Mouse (Mus musculus) intestine, embryonic 16.5 days (tissue): ENCODE results near the gene Esyt2. TPM values are rescaled to one million over a fixed set of nuclear protein-coding genes. Genes with fewer than 3 reads are reported as not detected.
A peak's percentile ranks its signal among the peaks of the same experiment; 100 is the strongest.

ENCODE experiments used
- ATAC-seq: fragments of 200-750 bp; cut with Nextera tagmentation; 2 replicates; pipeline ENCODE4 v1.8.0; 2017; ENCODE audit warnings: moderate TSS enrichment, moderate library complexity
- H3K27ac ChIP-seq: fragments of 300-500 bp; sonication (generic); 2 replicates; pipeline ENCODE4 v1.5.1; 2014; ENCODE audit warnings: mild to moderate bottlenecking, low read length
- H3K27me3 ChIP-seq: fragments of 300-500 bp; sonication (generic); replicated peaks from 2 replicates; pipeline ENCODE4 v1.6.1; 2014; ENCODE audit warnings: low read length, control low read depth, mixed read lengths; ENCODE audit not compliant: control insufficient read depth, insufficient read depth
- H3K36me3 ChIP-seq: fragments of 300-500 bp; sonication (generic); 2 replicates; pipeline ENCODE4 v1.6.1; 2014; ENCODE audit warnings: low read length, control low read depth; ENCODE audit not compliant: control insufficient read depth, insufficient read depth
- H3K4me1 ChIP-seq: fragments of 300-500 bp; sonication (generic); 2 replicates; pipeline ENCODE4 v1.6.1; 2014; ENCODE audit warnings: low read length, control low read depth, mixed read lengths; ENCODE audit not compliant: control insufficient read depth, insufficient read depth
- H3K4me2 ChIP-seq: fragments of 300-500 bp; sonication (generic); 2 replicates; pipeline ENCODE4 v1.6.1; 2014; ENCODE audit warnings: low read depth, low read length, control low read depth
- H3K4me3 ChIP-seq: fragments of 300-500 bp; sonication (generic); 2 replicates; pipeline ENCODE4 v1.5.1; 2014; ENCODE audit warnings: mild to moderate bottlenecking, low read length
- H3K9ac ChIP-seq: fragments of 300-500 bp; sonication (generic); 2 replicates; pipeline ENCODE4 v1.6.1; 2014; ENCODE audit warnings: low read depth, low read length
- H3K9me3 ChIP-seq: fragments of 300-500 bp; sonication (generic); 2 replicates; pipeline ENCODE4 v1.6.1; 2016; ENCODE audit warnings: low read length, control low read depth; ENCODE audit not compliant: control insufficient read depth
- WGBS: fragments of 180-500 bp; shearing (Covaris S2); extraction: QIAGEN DNeasy Blood & Tissue Kit; methylation state at CpG from one replicate; pipeline ENCODE4 v1.1.7; 2014; 5-methylcytosine and 5-hydroxymethylcytosine counted together
- polyA plus RNA-seq: library from polyadenylated mRNA; unstranded; fragments of >200 nt; fragmentation: Nextera tagmentation; extraction: Ambion mirVana; gene quantifications from 2 replicates; pipeline ENCODE4 v1.2.1, GENCODE M21; 2015

Gene Esyt2
- polyA plus RNA-seq, 1 experiment from 2014 or later = 15.7 TPM

- no peak for ATAC-seq
- no peak overlapping the region for H3K4me3 ChIP-seq
These were observed 12.8 kb downstream of the Esyt2 start for GRCm38 (mm10) chr12:116293599-116294292.

GRCm38 (mm10) chr12:116299906-116300305 lies 18.9 kb downstream of the Esyt2 start:
- 80% methylated on average over 2 of the region's 2 CpGs for WGBS
- Histone ChIP-seq H3K9ac (no peak overlapping the region), H3K27me3 (no peaks in the 10 kb centered on the region), H3K27ac (no peak overlapping the region), H3K4me2 (no peak overlapping the region), H3K36me3 (no peaks in the 10 kb centered on the region), H3K4me1 (0 out of 2 replicates have a peak, but pooled peaks cover 2% of the 10 kb centered on the region), H3K4me3 (no peak overlapping the region), H3K9me3 (no peaks in the 10 kb centered on the region)
- peak; percentile 96 for ATAC-seq

More at GRCm38 (mm10) chr12:116293599-116294292, 12.8 kb downstream of the Esyt2 start:
- Histone ChIP-seq H3K27ac (no peak overlapping the region), H3K36me3 (no peaks in the 10 kb centered on the region), H3K9ac (no peak overlapping the region), H3K9me3 (no peaks in the 10 kb centered on the region), H3K4me2 (no peak overlapping the region), H3K27me3 (no peaks in the 10 kb centered on the region), H3K4me1 (0 out of 2 replicates have a peak, but pooled peaks cover 2% of the 10 kb centered on the region)
- 56% methylated on average over 4 of the region's 4 CpGs for WGBS

- Histone ChIP-seq H3K9ac (no peak overlapping the region), H3K36me3 (no peaks in the 10 kb centered on the region), H3K27ac (no peak overlapping the region), H3K4me1 (0 out of 2 replicates have a peak, but pooled peaks cover 2% of the 10 kb centered on the region), H3K4me3 (no peak overlapping the region), H3K27me3 (no peaks in the 10 kb centered on the region), H3K4me2 (no peak overlapping the region), H3K9me3 (no peaks in the 10 kb centered on the region)
- ATAC-seq = no peak
These were observed 21.2 kb downstream of the Esyt2 start for GRCm38 (mm10) chr12:116302181-116302580.

- H3K4me1 ChIP-seq = no peaks in the 10 kb centered on the region
- WGBS = 43% methylated on average over 1 of the region's 1 CpGs
These were observed 25.0 kb downstream of the Esyt2 start for GRCm38 (mm10) chr12:116306042-116306441.

GRCm38 (mm10) chr12:116307870-116308269 lies 26.9 kb downstream of the Esyt2 start:
- ATAC-seq = no peak
- H3K4me3 ChIP-seq = no peak overlapping the region
- no peaks in the 10 kb centered on the region for H3K27me3 ChIP-seq
- H3K9ac ChIP-seq = no peak overlapping the region
- no peak overlapping the region for H3K4me2 ChIP-seq
- no peak overlapping the region for H3K27ac ChIP-seq
- H3K4me1 ChIP-seq = no peaks in the 10 kb centered on the region
- no peaks in the 10 kb centered on the region for H3K36me3 ChIP-seq
- 83% methylated on average over 3 of the region's 3 CpGs for WGBS
- no peaks in the 10 kb centered on the region for H3K9me3 ChIP-seq

More at GRCm38 (mm10) chr12:116306042-116306441, 25.0 kb downstream of the Esyt2 start:
- no peak overlapping the region for H3K27ac ChIP-seq
- H3K4me3 ChIP-seq = no peak overlapping the region
- no peaks in the 10 kb centered on the region for H3K27me3 ChIP-seq
- no peak overlapping the region for H3K9ac ChIP-seq
- H3K9me3 ChIP-seq = no peaks in the 10 kb centered on the region
- no peak overlapping the region for H3K4me2 ChIP-seq
- H3K36me3 ChIP-seq = no peaks in the 10 kb centered on the region
- no peak for ATAC-seq

GRCm38 (mm10) chr12:116308612-116309011 lies 27.6 kb downstream of the Esyt2 start:
- Histone ChIP-seq H3K9me3 (no peaks in the 10 kb centered on the region), H3K27me3 (no peaks in the 10 kb centered on the region), H3K4me2 (no peak overlapping the region), H3K27ac (no peak overlapping the region), H3K4me3 (no peak overlapping the region), H3K4me1 (no peaks in the 10 kb centered on the region), H3K36me3 (no peaks in the 10 kb centered on the region), H3K9ac (no peak overlapping the region)
- WGBS = 53% methylated on average over 2 of the region's 2 CpGs
- ATAC-seq = no peak

- no peaks in the 10 kb centered on the region for H3K4me1 ChIP-seq
- no peak for ATAC-seq
- 89% methylated on average over 1 of the region's 1 CpGs for WGBS
These were observed 32.8 kb downstream of the Esyt2 start for GRCm38 (mm10) chr12:116313816-116314215.

GRCm38 (mm10) chr12:116315498-116315897 lies 34.5 kb downstream of the Esyt2 start:
- no peak overlapping the region for H3K4me2 ChIP-seq
- no peak overlapping the region for H3K27ac ChIP-seq
- no peak overlapping the region for H3K9ac ChIP-seq
- H3K9me3 ChIP-seq = no peaks in the 10 kb centered on the region
- WGBS = 86% methylated on average over 3 of the region's 3 CpGs
- H3K4me1 ChIP-seq = no peaks in the 10 kb centered on the region
- no peaks in the 10 kb centered on the region for H3K36me3 ChIP-seq
- H3K27me3 ChIP-seq = no peaks in the 10 kb centered on the region
- no peak for ATAC-seq
- H3K4me3 ChIP-seq = no peak overlapping the region

More at GRCm38 (mm10) chr12:116313816-116314215, 32.8 kb downstream of the Esyt2 start:
- no peak overlapping the region for H3K4me2 ChIP-seq
- no peaks in the 10 kb centered on the region for H3K36me3 ChIP-seq
- no peak overlapping the region for H3K4me3 ChIP-seq
- H3K9me3 ChIP-seq = no peaks in the 10 kb centered on the region
- no peaks in the 10 kb centered on the region for H3K27me3 ChIP-seq
- no peak overlapping the region for H3K27ac ChIP-seq
- H3K9ac ChIP-seq = no peak overlapping the region

GRCm38 (mm10) chr12:116317818-116318217 lies 36.8 kb downstream of the Esyt2 start:
- ATAC-seq = no peak
- Histone ChIP-seq H3K9me3 (no peaks in the 10 kb centered on the region), H3K9ac (no peak overlapping the region), H3K27ac (no peak overlapping the region), H3K4me2 (no peak overlapping the region), H3K36me3 (no peaks in the 10 kb centered on the region), H3K4me3 (no peak overlapping the region), H3K4me1 (no peaks in the 10 kb centered on the region), H3K27me3 (no peaks in the 10 kb centered on the region)
- WGBS = 51% methylated on average over 1 of the region's 1 CpGs

GRCm38 (mm10) chr12:116325545-116325944 lies 44.5 kb downstream of the Esyt2 start:
- Histone ChIP-seq H3K4me1 (no peaks in the 10 kb centered on the region), H3K27ac (peak overlapping the region; percentile 78), H3K4me3 (no peak overlapping the region), H3K4me2 (no peak overlapping the region), H3K9ac (no peak overlapping the region), H3K36me3 (no peaks in the 10 kb centered on the region), H3K9me3 (no peaks in the 10 kb centered on the region), H3K27me3 (no peaks in the 10 kb centered on the region)
- no peak for ATAC-seq
- WGBS = 60% methylated on average over 4 of the region's 4 CpGs
